Mouse (Mus musculus) bone marrow macrophage, adult 2 months (primary cell): ENCODE data around the gene Ran.

Experiments
- CTCF ChIP-seq: IDR thresholded peaks from 2 replicates; pipeline ENCODE4 v1.5.1; 2012; ENCODE audit warnings: low read depth, mild to moderate bottlenecking, low read length, moderate library complexity
- POLR2A ChIP-seq: IDR thresholded peaks from 2 replicates; pipeline ENCODE4 v1.6.1; 2012; ENCODE audit warnings: mild to moderate bottlenecking, low read depth, low read length, borderline replicate concordance

DNA sequence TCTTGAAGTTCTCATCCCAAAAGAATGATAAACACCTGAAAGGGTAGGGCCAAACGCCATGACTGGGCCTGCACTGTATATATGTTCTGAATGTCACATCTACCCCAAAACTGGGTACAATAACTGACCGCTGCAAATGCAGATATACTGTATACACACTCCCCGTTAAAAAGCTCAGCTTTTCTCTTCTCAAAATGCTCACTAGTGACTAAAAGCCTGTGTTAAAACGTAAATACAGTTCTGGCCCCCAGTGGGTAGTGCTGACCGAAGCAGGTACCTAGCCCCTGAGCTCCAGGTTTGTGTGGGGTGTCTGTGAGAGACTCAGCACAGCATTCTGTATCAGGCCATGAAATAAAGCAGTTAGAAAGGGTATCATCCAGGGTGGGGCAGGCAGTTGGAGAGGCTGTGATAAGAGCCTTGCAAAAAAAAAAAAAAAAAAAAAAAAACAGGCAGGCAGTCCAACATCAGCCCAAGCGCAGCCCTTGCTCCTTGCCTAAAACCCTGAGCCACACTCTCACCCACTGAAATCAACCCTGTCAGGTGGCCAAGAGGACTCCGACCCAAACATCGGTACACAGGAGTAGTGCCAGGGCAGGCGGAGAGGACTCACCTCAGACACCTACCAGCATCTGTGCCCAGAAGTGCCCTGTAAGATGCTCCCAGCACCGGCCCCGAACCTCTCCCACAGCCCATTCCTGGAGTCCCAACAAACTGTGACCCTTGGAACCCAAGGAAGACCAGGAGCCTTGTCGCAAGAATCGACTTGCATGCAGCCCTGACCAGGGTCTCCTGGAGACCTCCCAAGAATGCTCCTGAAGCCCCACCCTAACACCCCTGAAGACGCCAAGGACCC lies 12.5 kb upstream of the Ran start:
- TF ChIP-seq POLR2A (no peak), CTCF (no peak)
